Mouse (Mus musculus): ENCODE results near the gene Pde4c. TPM values are rescaled to one million over a fixed set of nuclear protein-coding genes. Genes with fewer than 3 reads are reported as not detected.

The Pde4c gene
- polyA plus RNA-seq, 1 experiment: not detected

DNA sequence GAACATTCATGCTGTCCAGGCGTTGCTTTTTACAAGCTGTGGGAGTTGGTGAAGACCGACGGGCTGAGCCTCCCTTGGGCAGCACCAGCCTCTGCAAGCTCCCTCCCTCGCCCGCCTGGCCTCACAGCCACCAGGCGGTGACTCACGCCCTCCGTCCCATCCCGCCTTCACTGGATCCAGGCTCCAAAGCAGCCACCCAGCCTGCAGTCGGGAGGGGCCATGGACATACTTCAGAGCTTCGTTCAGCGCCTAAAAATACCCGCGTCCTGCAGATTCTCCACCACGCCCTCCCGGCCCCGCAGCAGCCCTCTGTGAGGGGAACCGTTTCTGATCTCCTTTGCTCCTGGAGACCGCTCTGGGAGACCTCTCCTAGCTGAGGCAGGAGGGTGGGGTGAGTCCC lies 41.3 kb upstream of the Pde4c start:
- H3K36me3 ChIP-seq (ENCODE audit: control insufficient read depth): peaks cover 34% of the 10 kb centered on the region
- H3K9me3 ChIP-seq (ENCODE audit: control insufficient read depth, low read length): peaks cover 7% of the 10 kb centered on the region
- no peak overlapping the region for H3K4me3 ChIP-seq (replicated peaks)
- H3K4me1 ChIP-seq (ENCODE audit: control insufficient read depth): peaks cover 57% of the 10 kb centered on the region
- H3K27me3 ChIP-seq (ENCODE audit: control insufficient read depth): peaks cover 15% of the 10 kb centered on the region
- TF ChIP-seq TAL1 (IDR thresholded peaks at IDR 0.05; ENCODE audit: low read length): no peak
- TF ChIP-seq GATA1 (IDR thresholded peaks at IDR 0.05; ENCODE audit: low read length): no peak

DNA sequence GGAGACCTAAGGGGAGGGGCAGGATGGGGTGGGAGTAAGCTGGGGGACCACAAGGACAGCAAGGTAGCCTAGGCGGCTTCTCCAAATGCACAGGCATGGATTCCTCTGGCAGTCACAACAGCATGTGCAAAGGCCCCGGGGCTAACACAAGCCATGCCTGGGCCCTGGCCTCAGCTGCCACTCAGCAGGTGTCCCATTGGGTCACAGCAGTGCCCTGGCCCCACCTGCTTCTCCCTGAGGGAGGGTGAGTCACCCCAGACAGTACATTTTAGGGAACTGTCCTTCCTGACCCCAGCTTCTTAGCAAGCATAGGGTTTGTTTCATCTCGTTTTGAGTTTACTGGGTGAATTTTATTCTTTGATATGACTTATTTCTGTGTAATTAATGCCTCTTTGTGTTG lies 40.8 kb upstream of the Pde4c start:
- Histone ChIP-seq H3K27me3 (ENCODE audit: control insufficient read depth) (peaks cover 15% of the 10 kb centered on the region), H3K36me3 (ENCODE audit: control insufficient read depth) (peaks cover 29% of the 10 kb centered on the region), H3K4me3 (replicated peaks) (no peak overlapping the region), H3K4me1 (ENCODE audit: control insufficient read depth) (peaks cover 52% of the 10 kb centered on the region), H3K9me3 (ENCODE audit: control insufficient read depth, low read length) (peaks cover 7% of the 10 kb centered on the region)
- TF ChIP-seq GATA1 (IDR thresholded peaks at IDR 0.05; ENCODE audit: low read length) (no peak), TAL1 (IDR thresholded peaks at IDR 0.05; ENCODE audit: low read length) (no peak)

DNA sequence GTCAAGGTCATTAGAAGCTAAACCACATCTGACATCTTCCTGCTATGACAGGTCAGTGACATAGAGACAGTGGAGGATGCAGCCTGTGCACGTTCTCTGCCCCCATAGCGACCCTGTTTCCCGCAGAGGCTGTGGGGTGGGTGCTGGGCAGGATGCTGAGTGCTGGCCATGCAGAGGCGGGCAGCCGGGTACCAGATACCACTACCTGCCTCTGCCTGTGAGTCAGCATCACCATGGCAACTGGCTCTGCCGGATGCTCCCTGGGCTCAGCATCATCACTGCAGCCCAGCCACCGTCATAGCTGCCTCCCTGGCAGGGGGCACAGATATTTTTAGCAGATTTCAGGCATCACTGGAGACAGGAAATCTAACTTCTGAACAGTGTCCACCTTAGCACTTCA lies 39.2 kb upstream of the Pde4c start:
- H3K4me3 ChIP-seq (replicated peaks): no peak overlapping the region
- peaks cover 15% of the 10 kb centered on the region for H3K27me3 ChIP-seq (ENCODE audit: control insufficient read depth)
- no peaks in the 10 kb centered on the region for H3K9me3 ChIP-seq (ENCODE audit: control insufficient read depth, low read length)
- peaks cover 36% of the 10 kb centered on the region for H3K4me1 ChIP-seq (ENCODE audit: control insufficient read depth)
- TF ChIP-seq TAL1 (IDR thresholded peaks at IDR 0.05; ENCODE audit: low read length) (no peak), GATA1 (IDR thresholded peaks at IDR 0.05; ENCODE audit: low read length) (no peak)
- peaks cover 13% of the 10 kb centered on the region for H3K36me3 ChIP-seq (ENCODE audit: control insufficient read depth)

DNA sequence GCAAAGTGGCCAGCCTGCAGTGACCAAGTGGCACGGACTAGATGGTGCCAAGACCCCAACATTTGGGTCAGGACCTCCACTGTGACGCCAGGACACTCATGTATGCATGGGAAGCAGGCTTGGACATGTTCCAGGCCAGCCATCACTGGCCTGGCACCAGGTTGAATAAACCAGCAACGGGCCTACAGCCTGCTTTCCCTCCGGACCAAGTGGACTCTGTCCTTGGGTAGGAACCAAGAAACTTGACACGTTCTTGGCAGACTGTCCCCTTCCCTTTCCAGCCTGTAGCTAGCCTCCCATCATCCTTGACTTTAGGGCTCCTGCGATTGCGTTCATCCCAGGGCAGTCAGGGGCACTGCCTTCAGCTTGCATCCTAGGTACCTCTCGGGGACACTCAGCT lies 35.9 kb upstream of the Pde4c start:
- Histone ChIP-seq H3K36me3 (ENCODE audit: control insufficient read depth) (no peaks in the 10 kb centered on the region), H3K4me3 (replicated peaks) (no peak overlapping the region), H3K27me3 (ENCODE audit: control insufficient read depth) (peaks cover 33% of the 10 kb centered on the region), H3K9me3 (ENCODE audit: control insufficient read depth, low read length) (no peaks in the 10 kb centered on the region), H3K4me1 (ENCODE audit: control insufficient read depth) (peaks cover 19% of the 10 kb centered on the region)
- no peak for TF ChIP-seq TAL1 (IDR thresholded peaks at IDR 0.05; ENCODE audit: low read length)
- TF ChIP-seq GATA1 (IDR thresholded peaks at IDR 0.05; ENCODE audit: low read length): no peak

DNA sequence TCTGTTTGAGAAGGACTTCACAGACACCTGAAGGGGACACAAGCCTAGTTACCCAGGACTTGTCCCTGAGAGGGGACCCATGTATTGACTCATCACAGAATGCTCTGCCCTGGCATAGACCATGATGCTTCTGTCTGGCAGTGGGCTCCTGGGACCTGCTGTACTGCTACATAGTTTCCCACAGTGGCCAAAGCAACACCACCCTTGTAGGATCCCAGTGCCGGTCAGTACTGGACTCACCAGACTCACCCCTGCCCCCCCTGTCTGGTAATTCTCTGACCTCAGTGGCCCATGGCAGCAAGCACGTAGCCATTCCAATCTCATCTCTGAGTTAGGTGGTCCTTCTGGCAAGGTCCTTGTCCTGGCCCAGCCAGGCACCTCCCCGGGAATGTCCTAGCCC lies 35.4 kb upstream of the Pde4c start:
- peaks cover 17% of the 10 kb centered on the region for H3K4me1 ChIP-seq (ENCODE audit: control insufficient read depth)
- TF ChIP-seq GATA1 (IDR thresholded peaks at IDR 0.05; ENCODE audit: low read length) (no peak), TAL1 (IDR thresholded peaks at IDR 0.05; ENCODE audit: low read length) (no peak)
- H3K36me3 ChIP-seq (ENCODE audit: control insufficient read depth): no peaks in the 10 kb centered on the region
- no peak overlapping the region for H3K4me3 ChIP-seq (replicated peaks)
- peaks cover 33% of the 10 kb centered on the region for H3K27me3 ChIP-seq (ENCODE audit: control insufficient read depth)
- H3K9me3 ChIP-seq (ENCODE audit: control insufficient read depth, low read length): no peaks in the 10 kb centered on the region

DNA sequence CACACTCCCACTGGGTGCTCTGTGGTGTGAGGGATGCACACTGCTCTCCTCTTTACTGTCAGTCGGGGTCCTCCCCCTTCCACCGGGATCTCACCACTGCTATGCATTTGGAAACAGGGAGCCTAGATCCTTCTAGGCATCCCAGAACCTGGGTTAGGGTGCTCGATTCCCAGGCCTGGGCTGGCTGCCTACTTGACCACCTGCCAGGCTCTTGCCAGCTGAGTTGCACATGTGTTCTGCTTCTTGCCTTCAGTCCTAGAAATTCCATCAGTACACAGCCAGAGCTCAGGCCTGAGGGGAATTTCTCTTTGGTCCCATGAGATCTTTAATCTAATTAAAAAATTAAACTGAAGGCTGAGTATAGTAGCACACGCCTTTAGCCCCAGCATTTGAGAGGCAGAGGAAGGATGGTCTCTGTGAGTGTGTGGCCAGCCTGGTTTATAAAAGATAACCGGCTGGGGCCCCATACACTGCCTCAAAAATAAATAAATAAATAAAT lies 33.6 kb upstream of the Pde4c start:
- Histone ChIP-seq H3K9me3 (ENCODE audit: control insufficient read depth, low read length) (no peaks in the 10 kb centered on the region), H3K27me3 (ENCODE audit: control insufficient read depth) (peaks cover 23% of the 10 kb centered on the region), H3K4me1 (ENCODE audit: control insufficient read depth) (peaks cover 30% of the 10 kb centered on the region), H3K4me3 (replicated peaks) (no peak overlapping the region), H3K36me3 (ENCODE audit: control insufficient read depth) (no peaks in the 10 kb centered on the region)
- TF ChIP-seq GATA1 (IDR thresholded peaks at IDR 0.05; ENCODE audit: low read length): no peak
- no peak for TF ChIP-seq TAL1 (IDR thresholded peaks at IDR 0.05; ENCODE audit: low read length)

DNA sequence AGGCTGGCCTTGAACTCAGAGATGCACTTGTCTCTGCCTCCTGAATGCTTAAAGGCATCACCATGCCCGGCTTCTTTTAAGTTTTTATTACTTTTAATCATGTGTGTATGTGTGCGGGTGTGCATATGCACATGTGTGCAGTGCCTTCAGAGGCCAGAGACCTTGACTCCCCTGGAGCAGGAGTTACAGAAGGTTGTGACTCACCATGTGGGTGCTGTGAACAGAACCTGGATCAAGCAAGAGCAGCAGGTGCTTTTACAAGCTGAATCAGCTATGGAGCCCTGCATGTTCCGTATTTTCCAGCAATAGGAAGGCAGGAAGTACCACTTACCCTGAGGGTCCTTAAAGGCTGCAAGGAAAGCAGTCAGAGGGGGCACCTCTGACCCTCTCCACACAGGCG lies 32.3 kb upstream of the Pde4c start:
- H3K36me3 ChIP-seq (ENCODE audit: control insufficient read depth): no peaks in the 10 kb centered on the region

DNA sequence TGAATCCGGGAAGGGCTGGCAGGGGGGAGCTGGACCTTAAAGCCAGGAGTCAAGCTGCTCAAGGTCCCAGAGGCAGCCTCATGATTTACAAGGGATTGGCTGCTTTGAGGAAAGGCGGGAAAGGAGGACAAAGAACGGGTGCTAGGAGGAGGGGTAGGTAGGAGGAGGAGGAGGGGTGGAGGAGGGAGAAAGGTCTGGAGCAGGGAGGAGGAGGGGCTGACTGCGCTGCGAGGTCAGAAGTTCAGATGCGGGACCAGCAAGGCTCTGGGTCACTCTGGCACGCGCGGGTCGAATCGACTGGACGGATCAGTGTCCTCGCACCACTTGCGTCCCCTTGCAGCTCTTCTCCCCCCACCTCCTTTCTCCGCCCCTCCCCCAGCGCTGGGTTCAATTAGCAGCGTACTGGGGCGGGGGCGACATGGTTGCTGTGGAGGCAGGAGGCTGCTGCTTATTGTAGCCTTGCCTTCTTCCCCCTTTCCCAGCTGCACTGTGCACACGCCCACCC lies 31.7 kb upstream of the Pde4c start:
- Histone ChIP-seq H3K27me3 (ENCODE audit: control insufficient read depth) (peaks cover 20% of the 10 kb centered on the region), H3K36me3 (ENCODE audit: control insufficient read depth) (no peaks in the 10 kb centered on the region), H3K4me3 (replicated peaks) (no peak overlapping the region), H3K4me1 (ENCODE audit: control insufficient read depth) (peaks cover 42% of the 10 kb centered on the region), H3K9me3 (ENCODE audit: control insufficient read depth, low read length) (no peaks in the 10 kb centered on the region)
- TF ChIP-seq GATA1 (IDR thresholded peaks at IDR 0.05; ENCODE audit: low read length) (no peak), TAL1 (IDR thresholded peaks at IDR 0.05; ENCODE audit: low read length) (no peak)

More for the DNA sequence above, 32.3 kb upstream of the Pde4c start:
- TF ChIP-seq GATA1 (IDR thresholded peaks at IDR 0.05; ENCODE audit: low read length): no peak
- no peak for TF ChIP-seq TAL1 (IDR thresholded peaks at IDR 0.05; ENCODE audit: low read length)
- Histone ChIP-seq H3K27me3 (ENCODE audit: control insufficient read depth) (peaks cover 20% of the 10 kb centered on the region), H3K4me3 (replicated peaks) (no peak overlapping the region), H3K4me1 (ENCODE audit: control insufficient read depth) (peaks cover 40% of the 10 kb centered on the region), H3K9me3 (ENCODE audit: control insufficient read depth, low read length) (no peaks in the 10 kb centered on the region)

DNA sequence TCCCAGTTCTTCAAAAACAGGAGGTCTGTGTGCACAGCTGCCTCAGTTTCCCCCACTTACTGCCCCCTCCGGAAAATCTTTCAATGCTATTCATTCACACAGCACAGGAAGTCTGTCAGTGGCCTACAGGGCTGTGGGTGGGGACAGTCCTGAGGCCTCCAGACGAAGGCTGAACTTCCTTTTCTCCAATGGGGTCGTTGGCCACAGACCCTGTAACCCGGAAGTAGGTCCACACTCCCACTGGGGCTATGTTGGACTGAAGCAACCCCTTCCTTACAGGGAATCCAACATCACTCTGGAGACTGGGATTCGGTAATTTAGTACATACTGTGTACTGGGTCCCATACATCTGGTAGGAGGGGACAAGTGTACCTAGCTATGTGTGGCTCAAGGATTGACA lies 29.9 kb upstream of the Pde4c start:
- Histone ChIP-seq H3K4me3 (replicated peaks) (no peak overlapping the region), H3K27me3 (ENCODE audit: control insufficient read depth) (peaks cover 20% of the 10 kb centered on the region), H3K4me1 (ENCODE audit: control insufficient read depth) (peaks cover 58% of the 10 kb centered on the region), H3K36me3 (ENCODE audit: control insufficient read depth) (no peaks in the 10 kb centered on the region), H3K9me3 (ENCODE audit: control insufficient read depth, low read length) (no peaks in the 10 kb centered on the region)
- TF ChIP-seq TAL1 (IDR thresholded peaks at IDR 0.05; ENCODE audit: low read length) (no peak), GATA1 (IDR thresholded peaks at IDR 0.05; ENCODE audit: low read length) (no peak)

Measured in erythroblast, embryonic 14.5 days (primary cell).